Mouse (Mus musculus): Measurements from ENCODE around the gene Cdh3.
"Not testable (repeated sequence)": the region's sequence is repeated elsewhere in the genome, so short reads cannot be mapped to it uniquely, and the experiment has no call there.

Cdh3 gene

DNA sequence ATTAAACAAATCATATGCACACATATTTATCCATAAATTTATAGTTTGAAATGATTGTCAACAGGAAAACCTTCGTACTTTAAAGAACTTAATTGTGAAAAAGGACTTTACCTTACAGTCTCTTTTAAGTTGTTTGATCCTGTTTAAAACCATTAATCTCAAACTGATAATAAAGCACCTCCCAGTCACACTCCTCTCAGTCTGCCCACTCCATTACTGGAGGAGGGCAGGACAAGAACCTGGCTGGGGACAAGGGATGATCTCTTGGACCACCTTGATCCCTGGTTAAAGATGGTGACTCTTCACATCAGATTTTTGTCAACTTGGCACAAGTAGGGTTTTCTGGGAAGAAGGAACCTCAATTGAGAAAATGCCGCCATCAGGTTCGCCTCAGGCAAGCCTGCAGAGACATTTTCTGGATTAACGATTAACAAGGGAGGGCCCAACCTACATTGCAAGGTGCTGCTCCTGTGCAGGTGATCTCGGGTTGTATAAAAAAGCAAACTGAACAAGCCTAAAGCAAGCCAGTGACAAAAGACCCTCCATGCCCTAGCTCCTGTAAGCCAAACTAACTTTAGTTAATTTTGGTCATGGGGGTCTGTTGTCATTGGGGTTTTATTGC is 61.0 kb downstream of the Cdh3 start:
- DNase-seq (ENCODE audit: low read depth, low spot score): no peak

- DNase-seq (ENCODE audit: low read depth, low spot score): not testable (repeated sequence)
Measured at GRCm38 (mm10) chr8:106572175-106572574, 61.5 kb downstream of the Cdh3 start.

- DNase-seq (ENCODE audit: low read depth, low spot score): not testable (repeated sequence)
Measured at GRCm38 (mm10) chr8:106573168-106573567, 62.5 kb downstream of the Cdh3 start, which contains the start of gene Gm10073. Gene Gm10073, minus strand, starts transcription at chr8:106573461.

DNA sequence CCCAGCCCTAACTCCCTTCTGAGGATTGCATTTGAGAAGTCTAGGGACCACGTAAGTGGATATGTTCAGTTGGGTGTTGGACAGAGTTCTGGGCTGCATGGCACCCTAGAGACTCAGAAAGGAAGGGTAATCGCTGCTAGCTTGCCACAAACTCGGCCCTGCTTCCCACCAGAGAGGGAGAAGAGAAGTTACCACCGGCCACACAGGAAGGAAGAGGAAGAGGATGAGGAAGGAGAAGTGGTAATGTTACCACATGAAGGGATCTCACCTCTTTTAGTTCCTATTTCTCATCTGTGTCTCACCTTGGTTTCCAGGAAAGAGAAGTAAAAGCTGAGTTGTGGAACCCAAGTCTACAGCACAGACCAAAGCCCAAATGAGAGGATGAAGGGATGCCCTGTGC is 63.6 kb downstream of the Cdh3 start:
- no peak for DNase-seq (ENCODE audit: low read depth, low spot score)

- no peak for DNase-seq (ENCODE audit: low read depth, low spot score)
Measured at GRCm38 (mm10) chr8:106576849-106577555, 66.3 kb downstream of the Cdh3 start.

DNA sequence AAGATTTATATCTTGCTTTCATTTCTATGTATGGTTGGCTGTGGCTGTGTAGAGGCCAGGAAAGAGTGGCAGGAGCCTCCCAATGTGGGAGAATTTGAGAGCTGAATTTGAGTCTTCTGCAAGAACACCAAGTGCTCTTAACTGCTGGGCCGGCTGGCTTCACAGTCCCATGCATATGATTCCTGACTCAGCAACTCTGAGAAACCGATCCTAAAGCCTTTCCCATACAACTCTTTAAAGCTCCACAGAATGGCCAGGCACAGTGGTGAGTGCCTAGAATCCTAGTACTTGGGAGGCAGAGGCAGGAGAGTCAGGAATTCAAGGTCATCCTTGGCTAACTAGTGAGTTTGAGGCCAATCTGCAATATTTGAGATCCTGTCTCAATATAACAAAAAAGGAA is 68.8 kb downstream of the Cdh3 start:
- DNase-seq (ENCODE audit: low read depth, low spot score): no peak

DNA sequence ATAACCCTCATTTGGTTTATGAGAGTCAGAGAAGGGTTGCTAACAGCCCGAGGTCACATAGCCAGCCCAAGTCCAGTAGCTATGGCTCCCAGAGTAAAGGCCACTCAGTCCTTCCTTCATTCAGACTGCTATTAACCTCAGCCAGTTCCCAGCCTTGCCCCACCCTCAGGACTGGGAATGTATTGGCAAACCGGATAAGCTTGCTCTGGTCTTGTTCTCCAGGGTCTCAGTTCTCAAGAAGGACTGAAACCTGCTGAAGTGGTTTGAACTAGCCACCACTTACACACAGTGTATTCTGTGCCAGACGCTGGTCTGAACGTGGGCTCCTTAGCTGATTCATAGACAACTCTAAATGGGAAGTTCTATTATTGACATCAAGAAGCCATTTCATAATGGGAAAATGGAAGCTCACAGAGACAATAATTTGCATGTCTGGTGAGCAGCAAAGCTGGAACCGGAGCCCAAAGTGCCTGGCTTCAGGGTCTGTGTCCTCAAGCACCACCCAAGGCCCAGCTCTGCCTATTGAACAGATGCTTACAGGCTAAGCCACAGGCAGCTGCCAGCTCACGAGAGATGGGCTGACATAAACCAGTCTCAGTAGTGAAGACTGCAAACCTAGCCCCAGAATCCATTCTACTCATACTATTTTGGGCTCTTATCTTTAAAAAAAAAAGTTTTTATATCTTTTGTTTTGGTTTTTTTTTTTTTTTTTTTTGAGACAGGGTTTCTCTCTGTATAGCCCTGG is 70.8 kb downstream of the Cdh3 start:
- DNase-seq (ENCODE audit: low read depth, low spot score): no peak

GRCm38 (mm10) chr8:106584942-106585670 is 74.4 kb downstream of the Cdh3 start:
- no peak for DNase-seq (ENCODE audit: low read depth, low spot score)

DNA sequence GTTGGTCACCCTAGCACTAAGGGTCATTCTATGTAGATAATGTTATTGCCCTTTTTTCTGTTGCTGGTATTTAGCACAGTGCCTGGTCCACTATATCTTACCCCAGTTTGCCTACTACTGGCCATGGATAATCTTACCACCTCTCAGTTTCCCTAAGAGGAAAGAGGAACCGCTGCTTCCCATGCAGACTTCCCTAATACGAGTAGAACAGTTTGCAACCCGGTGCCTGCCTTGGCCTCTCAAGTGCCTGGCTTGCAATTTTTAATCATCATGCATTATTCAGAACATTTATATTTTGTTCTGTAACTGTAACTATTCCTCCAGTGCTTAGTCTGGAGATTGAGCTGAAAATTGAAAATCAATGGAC is 75.0 kb downstream of the Cdh3 start:
- no peak for DNase-seq (ENCODE audit: low read depth, low spot score)

DNA sequence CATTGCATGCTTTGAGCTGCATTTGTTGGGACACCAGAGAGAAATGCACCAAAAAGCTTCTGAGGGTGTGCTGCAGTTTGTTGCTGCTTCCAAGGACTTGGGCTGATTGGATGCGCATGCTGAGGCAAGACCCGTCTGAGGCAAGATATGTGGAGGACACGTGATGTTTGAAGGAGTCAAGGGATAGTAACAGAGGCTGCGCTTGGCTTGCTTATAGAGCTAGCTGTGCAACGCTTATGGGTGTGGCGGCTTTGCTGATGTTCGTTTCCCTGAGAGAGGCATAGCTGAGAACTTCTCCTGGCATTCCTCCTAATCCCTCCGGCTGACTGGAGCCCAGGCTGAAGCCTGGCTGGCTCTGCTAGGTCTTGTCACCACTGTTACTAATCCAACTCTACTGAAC is 76.2 kb downstream of the Cdh3 start:
- DNase-seq (ENCODE audit: low read depth, low spot score): no peak

DNA sequence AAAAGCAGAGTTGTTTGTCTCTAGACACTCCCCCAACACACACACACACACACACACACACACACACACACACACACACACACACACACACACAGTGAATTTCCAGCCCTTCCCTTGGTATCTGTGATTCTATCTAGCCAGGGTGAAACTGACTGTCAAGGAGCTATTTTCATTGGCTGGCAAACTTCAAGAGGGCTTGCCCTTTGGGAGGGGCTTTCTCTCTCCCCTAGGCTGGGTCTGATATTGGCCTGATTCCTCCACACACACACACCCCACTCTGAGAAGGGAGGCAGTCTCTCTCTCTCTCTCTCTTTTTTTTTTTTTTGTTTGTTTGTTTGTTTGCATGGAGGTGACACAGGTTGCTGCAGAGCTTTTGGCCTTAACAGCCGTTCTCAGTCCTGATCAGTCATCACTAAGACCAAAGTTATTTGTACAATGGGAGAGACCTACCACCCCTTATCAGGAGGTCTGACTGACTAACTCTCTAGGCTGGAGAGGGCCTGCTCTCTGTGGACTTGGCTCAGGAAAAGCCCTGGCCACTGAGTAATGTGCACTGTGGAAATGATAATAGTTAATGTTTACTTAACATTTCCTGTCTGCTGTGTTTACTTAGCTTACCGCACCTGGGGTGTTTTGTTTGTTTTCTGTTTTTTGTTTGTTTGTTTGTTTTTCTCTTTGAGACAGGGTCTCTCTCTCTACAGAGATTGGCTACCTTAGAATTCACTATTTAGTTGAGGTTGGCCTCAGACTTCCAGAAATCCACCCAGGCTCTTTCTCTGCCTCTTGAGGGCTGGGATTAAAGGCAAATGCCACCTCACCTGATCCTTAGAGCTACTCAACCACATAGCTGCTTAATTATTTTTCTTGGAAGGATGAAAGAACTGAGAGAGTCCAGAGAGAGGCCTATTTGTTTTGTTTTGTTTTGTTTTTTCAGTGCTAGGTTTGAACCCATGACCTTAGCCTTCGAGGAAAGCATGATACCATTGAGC is 78.0 kb downstream of the Cdh3 start:
- no peak for DNase-seq (ENCODE audit: low read depth, low spot score)

GRCm38 (mm10) chr8:106592458-106592857 is 81.8 kb downstream of the Cdh3 start:
- no peak for DNase-seq (ENCODE audit: low read depth, low spot score)

GRCm38 (mm10) chr8:106595623-106596022 is 84.9 kb downstream of the Cdh3 start:
- not testable (repeated sequence) for DNase-seq (ENCODE audit: low read depth, low spot score)

DNA sequence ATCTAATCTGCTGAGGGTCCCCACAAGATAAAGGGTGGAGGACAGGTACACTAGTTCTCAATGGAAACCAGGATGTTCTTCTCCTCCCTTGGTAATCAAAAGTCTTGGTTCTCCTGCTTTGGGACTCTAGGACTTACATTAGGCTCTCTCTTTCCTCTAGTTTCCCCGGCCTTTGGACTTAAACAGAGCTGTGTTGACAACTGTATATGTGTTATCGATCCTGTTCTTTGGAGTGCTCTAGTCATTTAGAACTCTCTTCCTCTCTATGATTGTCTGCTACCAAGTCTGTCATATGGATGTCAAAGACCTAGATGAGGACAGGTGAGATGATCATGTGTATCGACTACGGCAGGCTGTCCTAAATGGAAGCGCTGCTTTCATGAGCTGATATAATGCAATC is 86.4 kb downstream of the Cdh3 start:
- DNase-seq (ENCODE audit: low read depth, low spot score): no peak

- DNase-seq (ENCODE audit: low read depth, low spot score): no peak
Measured at GRCm38 (mm10) chr8:106599265-106599979, 88.7 kb downstream of the Cdh3 start.

DNA sequence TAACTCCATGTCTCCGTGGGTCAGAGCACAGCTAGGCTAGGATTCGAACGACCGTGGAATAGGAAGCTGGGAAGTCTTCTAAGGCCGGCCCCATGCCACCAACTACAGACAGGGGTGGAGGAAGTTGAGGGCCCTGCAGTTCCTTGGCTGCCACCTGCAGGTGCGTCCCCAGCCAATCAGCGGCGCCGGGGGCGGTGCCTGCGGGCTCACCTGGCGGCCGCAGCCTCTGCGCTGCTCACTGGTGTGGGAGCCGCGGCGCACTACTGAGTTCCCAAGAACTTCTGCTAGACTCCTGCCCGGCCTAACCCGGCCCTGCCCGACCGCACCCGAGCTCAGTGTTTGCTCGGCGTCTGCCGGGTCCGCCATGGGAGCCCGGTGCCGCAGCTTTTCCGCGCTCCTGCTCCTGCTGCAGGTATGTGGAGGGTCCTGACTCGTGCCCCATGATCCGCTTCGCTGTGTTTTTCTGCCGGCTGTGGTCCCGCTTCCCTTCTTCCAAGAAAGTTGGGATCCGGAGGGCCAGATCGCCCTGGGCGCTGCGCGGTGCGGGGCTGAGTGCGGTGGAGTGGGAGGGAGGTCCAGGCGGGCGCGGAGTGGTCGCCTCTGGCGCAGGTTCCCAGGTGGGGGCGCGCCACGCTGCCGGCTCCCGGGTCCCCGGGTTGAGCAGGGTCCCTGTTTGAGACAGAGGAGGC is 92.6 kb downstream of the Cdh3 start, which contains the start of gene Cdh1:
Gene Cdh1 (plus strand): TSS at position 221 of the 689 bp plus-strand sequence.
- no peak for DNase-seq (ENCODE audit: low read depth, low spot score)

DNA sequence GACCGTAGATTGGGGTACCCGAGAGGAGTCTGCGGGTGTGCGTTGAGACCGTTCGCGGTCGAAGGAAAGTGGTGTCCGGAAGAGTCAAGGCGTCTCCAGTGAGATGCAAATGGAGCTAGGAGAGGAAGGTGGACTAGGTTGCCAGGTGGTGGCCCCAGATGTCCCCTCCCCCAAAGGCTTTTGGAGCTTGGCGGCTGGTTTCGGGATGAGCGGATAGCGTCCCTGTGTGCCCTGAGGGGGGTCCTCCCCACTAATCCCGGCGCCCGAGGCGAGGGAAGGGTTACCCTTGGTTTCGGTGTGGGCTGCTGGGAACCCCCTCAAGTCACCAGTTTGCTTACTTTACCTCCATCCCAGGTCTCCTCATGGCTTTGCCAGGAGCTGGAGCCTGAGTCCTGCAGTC is 93.2 kb downstream of the Cdh3 start:
- DNase-seq (ENCODE audit: low read depth, low spot score): no peak

GRCm38 (mm10) chr8:106605657-106606056 is 95.0 kb downstream of the Cdh3 start:
- no peak for DNase-seq (ENCODE audit: low read depth, low spot score)

GRCm38 (mm10) chr8:106606121-106606520 is 95.4 kb downstream of the Cdh3 start:
- no peak for DNase-seq (ENCODE audit: low read depth, low spot score)

Data from embryo, embryonic 11.5 days (tissue).